Mouse (Mus musculus) heart, embryonic 15.5 days (tissue): ENCODE measurements around the gene Frs2. TPM values are rescaled to one million over a fixed set of nuclear protein-coding genes. Genes with fewer than 3 reads are reported as not detected.
A peak's percentile ranks its signal among the peaks of the same experiment; 100 is the strongest.

Experiments
- ATAC-seq: fragments of 200-750 bp; cut with Nextera tagmentation; replicated peaks from 2 replicates; pipeline ENCODE4 v1.8.0; 2017; ENCODE audit warnings: low read depth, moderate TSS enrichment; ENCODE audit not compliant: insufficient number of reproducible peaks, insufficient read depth, low FRiP score
- H3K27ac ChIP-seq: fragments of 300-500 bp; sonication (generic); 2 replicates; pipeline ENCODE4 v1.5.1; 2015; ENCODE audit warnings: mild to moderate bottlenecking, inconsistent platforms
- H3K27me3 ChIP-seq: fragments of 300-500 bp; sonication (generic); 2 replicates; pipeline ENCODE4 v1.6.1; 2015; ENCODE audit warnings: inconsistent platforms
- H3K36me3 ChIP-seq: fragments of 300-500 bp; sonication (generic); 2 replicates; pipeline ENCODE4 v1.6.1; 2015; ENCODE audit warnings: mild to moderate bottlenecking, inconsistent platforms
- H3K4me1 ChIP-seq: fragments of 300-500 bp; sonication (generic); replicated peaks from 2 replicates; pipeline ENCODE4 v1.6.1; 2015; ENCODE audit warnings: inconsistent platforms
- H3K4me2 ChIP-seq: fragments of 300-500 bp; sonication (generic); 2 replicates; pipeline ENCODE4 v1.6.1; 2015; ENCODE audit warnings: inconsistent platforms, mild to moderate bottlenecking, moderate library complexity
- H3K4me3 ChIP-seq: fragments of 300-500 bp; sonication (generic); 2 replicates; pipeline ENCODE4 v1.5.1; 2015; ENCODE audit warnings: mild to moderate bottlenecking, inconsistent platforms
- H3K9ac ChIP-seq: fragments of 300-500 bp; sonication (generic); 2 replicates; pipeline ENCODE4 v1.6.1; 2015; ENCODE audit warnings: mild to moderate bottlenecking, inconsistent platforms
- H3K9me3 ChIP-seq: fragments of 300-500 bp; sonication (generic); replicated peaks from 2 replicates; pipeline ENCODE4 v1.6.1; 2016; ENCODE audit warnings: inconsistent platforms
- WGBS: fragments of 180-500 bp; shearing (Covaris S2); methylation state at CpG from one replicate; pipeline ENCODE4 v1.1.7; 2015; ENCODE audit warnings: mixed read lengths; 5-methylcytosine and 5-hydroxymethylcytosine counted together
- polyA plus RNA-seq: library from polyadenylated mRNA; unstranded; fragments of >200 nt; fragmentation: Nextera tagmentation; extraction: Ambion mirVana; gene quantifications from 2 replicates; pipeline ENCODE4 v1.2.1, GENCODE M21; 2015

Frs2 gene
- polyA plus RNA-seq = 14.8 and 14.9 TPM in 2 replicates

DNA sequence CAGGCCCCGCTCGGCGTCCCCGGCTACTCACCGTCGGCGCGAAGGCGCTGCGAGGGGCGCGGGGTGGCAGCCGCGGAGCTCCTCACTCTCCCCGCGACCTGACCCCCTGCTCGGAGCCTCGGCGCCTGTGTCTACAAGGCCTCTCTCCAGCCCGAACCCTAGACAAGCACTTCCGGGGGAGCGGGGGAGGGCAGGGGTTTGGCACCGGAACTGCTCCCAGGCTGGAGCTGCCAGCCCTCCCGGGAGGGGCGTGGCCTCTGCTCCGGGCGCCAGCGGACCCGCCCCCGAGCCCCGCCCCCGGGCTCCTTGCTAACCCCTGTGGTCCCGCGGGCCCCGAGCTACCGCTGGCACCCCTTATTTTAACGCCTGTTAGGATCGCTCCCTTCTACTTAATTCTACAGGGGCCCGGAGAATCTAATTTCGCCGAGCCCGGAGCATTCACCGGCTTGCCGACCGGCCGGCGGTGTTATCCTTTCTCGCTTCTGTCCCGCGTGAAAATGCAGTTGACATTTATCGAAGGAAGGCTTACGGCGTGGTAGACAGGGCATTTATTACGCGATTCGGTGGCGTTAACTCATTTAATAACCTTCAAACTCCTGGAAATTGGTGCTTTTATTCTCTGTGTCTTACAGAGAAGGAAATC lies at the start of gene Frs2:
Frs2 (minus strand) TSS at position 174 of the 643 bp plus-strand sequence.
- Histone ChIP-seq H3K4me1 (peaks cover 66% of the 10 kb centered on the region), H3K4me3 (peak within 1 kb of the TSS; percentile 88), H3K9ac (peak within 1 kb of the TSS; percentile 94), H3K27me3 (no peaks in the 10 kb centered on the region), H3K27ac (peak within 1 kb of the TSS; percentile 92), H3K4me2 (peak within 1 kb of the TSS; percentile 74), H3K9me3 (no peaks in the 10 kb centered on the region), H3K36me3 (no peaks in the 10 kb centered on the region)
- peak; percentile 96 for ATAC-seq
- WGBS = under 1% methylated on average over 57 of the region's 57 CpGs

DNA sequence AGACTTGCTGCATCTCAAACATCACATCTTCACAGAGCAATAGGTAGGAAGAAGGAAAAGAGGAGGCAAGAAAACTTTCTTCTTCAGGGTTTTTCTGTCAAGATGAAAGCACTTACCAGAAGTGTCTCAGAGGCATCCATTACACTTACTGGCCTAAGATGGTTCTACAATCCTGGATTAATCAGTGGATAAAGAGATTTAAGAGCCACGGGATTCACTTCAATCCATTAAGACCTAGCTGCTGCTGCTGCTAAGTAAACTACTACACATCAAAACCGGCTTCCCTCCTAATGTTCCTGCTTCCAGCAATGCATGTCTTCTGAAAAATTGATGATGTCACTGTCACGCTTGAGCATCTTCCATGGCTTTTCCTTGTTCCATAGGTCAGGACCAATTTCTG lies 48.4 kb upstream of the Frs2 start:
- Histone ChIP-seq H3K9me3 (no peaks in the 10 kb centered on the region), H3K4me3 (no peak overlapping the region), H3K27me3 (no peaks in the 10 kb centered on the region), H3K4me2 (no peak overlapping the region), H3K9ac (no peak overlapping the region), H3K4me1 (no peaks in the 10 kb centered on the region), H3K36me3 (no peaks in the 10 kb centered on the region), H3K27ac (no peak overlapping the region)
- ATAC-seq = no peak
- 79% methylated on average over 3 of the region's 3 CpGs for WGBS

DNA sequence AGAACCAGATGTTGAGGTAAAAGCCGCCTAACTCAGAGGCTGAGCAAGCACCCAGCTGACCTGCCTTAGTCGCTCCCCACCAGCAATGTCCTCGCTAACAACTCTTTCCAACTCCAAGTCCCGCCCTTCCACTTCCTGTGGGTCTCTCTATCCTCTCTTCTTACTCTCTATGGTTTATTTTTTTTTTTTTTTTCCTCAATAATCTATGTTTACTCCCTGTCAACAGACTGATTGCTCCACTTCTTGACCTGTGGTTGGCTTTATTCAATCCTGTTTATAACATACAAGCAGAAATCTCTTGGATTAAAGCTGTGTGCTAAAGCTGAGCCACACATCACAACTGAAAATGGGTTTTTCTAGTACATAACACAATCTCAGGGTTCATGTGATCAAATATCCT lies 47.4 kb upstream of the Frs2 start:
- no peaks in the 10 kb centered on the region for H3K27me3 ChIP-seq
- no peaks in the 10 kb centered on the region for H3K9me3 ChIP-seq
- H3K4me3 ChIP-seq = no peak overlapping the region
- WGBS = 96% methylated on average over 4 of the region's 4 CpGs
- no peaks in the 10 kb centered on the region for H3K36me3 ChIP-seq
- no peak overlapping the region for H3K27ac ChIP-seq
- no peaks in the 10 kb centered on the region for H3K4me1 ChIP-seq
- no peak overlapping the region for H3K9ac ChIP-seq
- H3K4me2 ChIP-seq = no peak overlapping the region
- ATAC-seq = no peak

DNA sequence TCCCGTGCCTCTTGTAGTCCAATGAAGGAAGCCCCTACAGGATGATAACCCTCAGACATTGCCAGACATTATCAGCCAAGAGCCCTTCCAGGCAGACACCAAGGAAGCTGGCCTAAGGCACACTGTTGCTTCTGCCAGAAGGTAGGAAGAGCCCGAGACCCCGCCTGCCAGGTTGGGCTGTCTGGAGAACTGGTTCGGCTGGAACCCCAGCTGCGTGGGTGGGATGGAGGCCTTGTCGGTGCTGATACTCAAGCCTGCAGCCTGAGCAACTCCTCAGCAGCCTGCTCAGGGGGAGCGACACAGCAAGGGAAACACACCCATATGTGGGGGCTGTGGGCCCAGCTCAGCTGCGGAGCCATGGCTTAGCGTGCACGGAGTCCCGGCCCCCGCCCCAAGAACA lies 46.7 kb upstream of the Frs2 start:
- H3K27me3 ChIP-seq = no peaks in the 10 kb centered on the region
- no peak overlapping the region for H3K4me3 ChIP-seq
- no peaks in the 10 kb centered on the region for H3K9me3 ChIP-seq
- H3K9ac ChIP-seq = no peak overlapping the region
- ATAC-seq = no peak
- 81% methylated on average over 12 of the region's 12 CpGs for WGBS
- H3K4me1 ChIP-seq = no peaks in the 10 kb centered on the region
- no peak overlapping the region for H3K4me2 ChIP-seq
- H3K36me3 ChIP-seq = no peaks in the 10 kb centered on the region
- no peak overlapping the region for H3K27ac ChIP-seq

DNA sequence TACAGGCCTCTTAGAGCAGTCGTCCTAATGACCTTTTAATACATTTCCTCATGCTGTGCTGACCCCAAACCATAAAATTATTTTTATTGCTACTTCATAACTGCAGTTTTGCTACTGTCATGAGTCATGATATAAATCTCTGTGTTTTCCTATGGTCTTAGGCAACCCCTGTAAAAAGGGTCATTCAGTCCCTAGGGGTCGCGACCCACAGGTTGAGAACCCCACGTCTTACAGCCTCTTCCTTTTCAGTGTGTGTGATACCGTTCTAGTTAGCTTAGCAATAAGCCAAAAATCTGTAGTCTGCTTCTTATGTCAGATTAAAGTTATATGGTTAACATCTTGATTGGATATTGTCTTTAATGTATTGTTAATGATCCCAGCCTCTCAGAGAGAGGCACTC lies 45.0 kb upstream of the Frs2 start:
- H3K4me2 ChIP-seq = no peak overlapping the region
- H3K27me3 ChIP-seq = no peaks in the 10 kb centered on the region
- no peak for ATAC-seq
- no peaks in the 10 kb centered on the region for H3K4me1 ChIP-seq
- no peak overlapping the region for H3K27ac ChIP-seq
- no peak overlapping the region for H3K9ac ChIP-seq
- no peaks in the 10 kb centered on the region for H3K36me3 ChIP-seq
- no peaks in the 10 kb centered on the region for H3K9me3 ChIP-seq
- WGBS = 86% methylated on average over 5 of the region's 5 CpGs
- no peak overlapping the region for H3K4me3 ChIP-seq

DNA sequence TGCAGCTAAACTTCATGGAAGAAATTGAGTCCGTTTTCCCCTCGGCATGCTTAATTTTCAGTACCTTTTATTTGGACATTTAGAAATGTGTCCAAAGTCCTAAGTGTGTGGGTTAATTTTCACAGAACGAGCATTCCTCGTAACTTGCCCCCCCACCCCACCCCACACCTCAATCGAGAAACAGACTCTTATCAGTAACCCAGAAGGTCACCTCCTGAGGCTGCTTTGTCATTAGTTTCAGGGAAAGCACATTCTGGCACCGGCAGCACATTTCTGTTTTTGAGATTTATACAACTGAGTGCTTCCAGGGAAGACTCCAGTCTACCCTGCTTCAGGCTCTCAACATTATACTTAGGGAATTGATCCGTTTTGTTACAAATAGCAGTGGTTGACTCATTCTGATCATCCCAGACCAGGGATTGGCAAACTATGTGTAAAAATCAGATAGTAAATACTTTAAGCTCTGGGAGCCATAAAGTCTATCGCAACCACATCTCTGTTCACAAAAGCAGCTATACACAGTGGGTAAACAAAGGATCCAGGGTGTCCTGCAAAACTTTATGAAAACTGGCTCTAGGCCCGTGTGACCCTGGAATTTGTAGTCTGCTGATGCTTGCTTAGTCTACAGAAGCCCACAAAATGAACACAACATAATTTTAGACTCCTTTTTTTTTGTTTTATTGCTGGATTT lies 37.2 kb upstream of the Frs2 start:
- 43% methylated on average over 9 of the region's 9 CpGs for WGBS
- ATAC-seq = no peak
- H3K4me3 ChIP-seq = no peak overlapping the region
- no peak overlapping the region for H3K9ac ChIP-seq
- H3K27ac ChIP-seq = no peak overlapping the region
- H3K27me3 ChIP-seq = no peaks in the 10 kb centered on the region
- peaks cover 14% of the 10 kb centered on the region for H3K4me1 ChIP-seq
- H3K9me3 ChIP-seq = no peaks in the 10 kb centered on the region
- no peaks in the 10 kb centered on the region for H3K36me3 ChIP-seq
- no peak overlapping the region for H3K4me2 ChIP-seq

DNA sequence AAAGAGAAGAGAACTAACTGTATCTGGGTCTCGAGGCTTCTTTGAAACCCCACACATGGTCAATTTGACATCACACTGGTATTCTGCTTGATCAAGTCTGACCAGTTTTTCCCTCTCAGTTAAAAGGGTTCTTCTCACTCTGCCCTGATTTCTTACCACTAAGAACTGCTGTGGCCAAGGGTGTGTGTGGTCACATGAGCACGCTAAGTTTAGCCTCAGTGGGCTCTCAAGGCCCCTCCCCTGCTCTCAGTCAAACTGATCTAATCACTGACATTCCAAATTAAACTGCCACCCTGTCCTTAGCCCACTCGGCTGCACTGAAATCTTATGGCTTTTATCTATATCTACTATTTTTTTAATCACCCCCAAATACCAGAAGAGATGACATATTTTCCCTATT lies 32.8 kb upstream of the Frs2 start:
- 15% methylated on average over 3 of the region's 3 CpGs for WGBS
- Histone ChIP-seq H3K27me3 (no peaks in the 10 kb centered on the region), H3K4me2 (no peak overlapping the region), H3K4me1 (peaks cover 14% of the 10 kb centered on the region), H3K27ac (peak overlapping the region; percentile 50), H3K9ac (no peak overlapping the region), H3K4me3 (no peak overlapping the region), H3K9me3 (no peaks in the 10 kb centered on the region), H3K36me3 (no peaks in the 10 kb centered on the region)
- ATAC-seq = peak; percentile 67; the same call in 1 of the 2 replicates

DNA sequence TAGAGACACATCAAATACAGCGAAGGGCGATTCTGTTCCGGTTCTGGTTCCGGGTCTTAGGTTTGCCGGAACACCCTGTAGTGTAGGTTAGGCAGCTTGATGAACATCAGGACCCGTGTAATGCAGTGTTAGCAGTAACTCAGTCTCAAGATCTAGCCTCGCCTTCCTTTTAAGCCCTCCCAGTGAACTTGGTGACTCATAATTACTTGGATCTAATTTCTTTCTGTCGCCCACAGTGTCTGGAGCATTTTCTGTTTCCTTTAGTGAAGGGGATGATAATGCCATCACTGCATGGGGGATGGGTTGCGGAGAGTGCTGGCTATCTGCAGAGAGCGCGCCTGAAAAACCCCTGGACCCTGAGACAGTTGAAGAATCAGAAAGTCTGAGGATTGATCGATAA lies 26.3 kb upstream of the Frs2 start:
- H3K9me3 ChIP-seq = no peaks in the 10 kb centered on the region
- WGBS = 50% methylated on average over 12 of the region's 12 CpGs
- H3K27me3 ChIP-seq = no peaks in the 10 kb centered on the region
- H3K4me1 ChIP-seq = peaks cover 8% of the 10 kb centered on the region
- no peaks in the 10 kb centered on the region for H3K36me3 ChIP-seq
- H3K4me3 ChIP-seq = no peak overlapping the region
- ATAC-seq = no peak
- H3K9ac ChIP-seq = no peak overlapping the region
- no peak overlapping the region for H3K27ac ChIP-seq
- H3K4me2 ChIP-seq = peak overlapping the region; percentile 44; the same call in 1 of the 2 replicates

DNA sequence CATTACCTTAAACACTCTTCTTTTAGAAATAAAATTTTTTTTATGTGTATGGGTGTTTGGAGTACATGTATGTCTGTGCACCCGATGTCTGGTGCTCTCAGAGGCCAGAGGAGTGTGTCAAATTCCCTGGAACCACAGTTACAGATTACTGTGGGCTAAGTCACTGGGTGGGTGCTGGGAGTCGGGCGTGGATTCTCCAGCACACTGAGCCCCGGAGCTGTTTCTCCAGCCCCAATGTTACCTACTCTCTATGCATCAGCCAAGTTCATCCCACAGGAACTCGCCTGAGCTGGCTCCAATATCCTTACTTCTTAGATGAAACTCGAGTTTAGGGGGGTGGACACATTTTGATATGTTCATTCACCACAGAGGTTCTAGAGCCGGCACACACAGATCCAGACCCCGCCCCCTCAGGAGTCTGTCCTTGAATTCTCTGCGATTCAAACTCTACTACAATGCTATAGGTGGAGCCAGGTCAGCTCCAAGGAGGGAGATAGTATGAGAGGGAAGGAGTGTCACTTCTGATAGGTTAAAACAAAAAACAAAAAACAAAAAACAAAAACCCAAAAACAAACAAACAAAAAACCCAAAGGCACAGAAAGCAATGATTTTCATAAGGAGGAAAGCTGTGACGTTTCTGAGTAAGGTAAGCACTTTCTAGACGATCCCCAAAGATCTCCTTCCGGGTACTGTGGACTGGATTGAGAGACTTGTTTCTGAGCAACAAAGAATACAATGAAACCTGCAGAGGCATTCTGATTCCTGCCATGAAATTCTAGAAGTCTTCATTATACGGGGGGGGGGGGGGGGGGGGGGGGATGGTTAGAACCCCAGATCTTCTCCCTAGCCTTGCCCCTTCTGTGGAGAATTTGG lies 25.5 kb upstream of the Frs2 start:
- H3K27ac ChIP-seq = no peak overlapping the region
- ATAC-seq = no peak
- no peaks in the 10 kb centered on the region for H3K9me3 ChIP-seq
- H3K9ac ChIP-seq = no peak overlapping the region
- WGBS = 40% methylated on average over 13 of the region's 13 CpGs
- H3K4me1 ChIP-seq = peaks cover 8% of the 10 kb centered on the region
- peak overlapping the region; percentile 21; the same call in 1 of the 2 replicates for H3K4me3 ChIP-seq
- no peaks in the 10 kb centered on the region for H3K27me3 ChIP-seq
- H3K36me3 ChIP-seq = no peaks in the 10 kb centered on the region
- peak overlapping the region; percentile 44 for H3K4me2 ChIP-seq

DNA sequence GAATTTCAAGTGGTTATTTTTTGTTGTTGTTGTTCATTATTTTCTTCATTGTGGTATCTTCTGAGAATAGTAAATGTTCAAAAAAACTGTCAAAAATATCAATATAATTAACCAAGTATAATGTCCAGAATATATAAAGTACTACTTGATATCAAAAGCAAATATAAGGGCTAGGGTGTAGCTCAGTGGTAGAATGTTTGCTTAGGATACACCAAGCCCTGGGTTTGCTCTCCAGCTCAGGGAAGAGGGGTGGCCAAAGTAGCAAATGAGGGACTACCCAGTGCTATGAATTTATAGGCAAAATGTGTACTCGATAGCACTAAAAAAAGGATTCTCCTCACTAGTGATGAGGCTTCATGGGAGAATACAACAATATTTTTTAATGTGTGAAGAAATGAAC lies 24.8 kb upstream of the Frs2 start:
- WGBS = 86% methylated on average over 1 of the region's 1 CpGs
- Histone ChIP-seq H3K4me1 (peaks cover 8% of the 10 kb centered on the region), H3K9me3 (no peaks in the 10 kb centered on the region), H3K36me3 (no peaks in the 10 kb centered on the region), H3K27me3 (no peaks in the 10 kb centered on the region), H3K9ac (no peak overlapping the region), H3K4me2 (no peak overlapping the region), H3K4me3 (no peak overlapping the region), H3K27ac (no peak overlapping the region)
- ATAC-seq = no peak

DNA sequence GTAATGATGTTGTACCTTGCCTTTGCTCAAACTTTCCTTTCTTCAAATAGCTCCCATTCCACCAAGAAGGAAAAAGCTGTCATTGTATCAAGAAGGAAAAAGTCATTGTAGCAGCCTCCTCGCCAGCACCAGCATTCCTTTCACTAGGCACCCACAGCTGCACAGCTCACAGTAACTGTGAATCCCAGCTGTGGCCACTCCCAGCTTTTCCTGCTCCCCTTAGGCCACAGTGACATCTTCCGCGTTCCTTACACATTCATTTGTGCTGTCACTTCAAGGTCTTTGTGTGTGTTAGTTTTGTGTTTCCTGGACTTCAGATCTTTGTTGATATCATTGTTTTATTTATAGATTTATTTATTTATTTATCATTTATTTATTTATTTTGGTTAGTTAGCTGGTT lies 23.7 kb upstream of the Frs2 start:
- Histone ChIP-seq H3K27me3 (no peaks in the 10 kb centered on the region), H3K9ac (no peak overlapping the region), H3K4me2 (no peak overlapping the region), H3K27ac (no peak overlapping the region), H3K9me3 (no peaks in the 10 kb centered on the region), H3K36me3 (no peaks in the 10 kb centered on the region), H3K4me1 (peaks cover 8% of the 10 kb centered on the region), H3K4me3 (no peak overlapping the region)
- no peak for ATAC-seq
- WGBS = 25% methylated on average over 3 of the region's 3 CpGs
